Mouse (Mus musculus): ENCODE measurements at regions not wholly inside any gene's neighbourhood (a gene's known extent, or its start where the extent isn't known, plus 50 kb on each side); places are given as distances from the start of the nearest gene placed in this dataset.

DNA sequence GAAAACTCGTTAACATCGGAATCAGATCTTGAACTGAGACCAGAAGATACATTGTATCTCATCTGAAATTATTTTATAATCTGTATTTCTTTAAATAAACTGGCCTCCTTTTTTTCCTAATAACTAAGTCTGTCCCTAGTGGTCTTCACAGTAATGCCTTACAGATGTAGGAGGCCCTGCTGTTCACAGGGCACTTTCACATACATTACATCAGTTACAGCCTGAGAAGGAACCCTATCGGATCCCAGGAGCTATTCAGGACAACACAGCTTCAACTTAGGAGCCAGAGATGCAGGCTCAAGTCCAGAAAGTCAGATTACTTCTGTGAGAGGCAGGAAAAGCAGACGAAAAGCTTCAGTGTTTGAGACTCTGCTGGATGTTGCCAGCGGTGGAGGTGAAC is 806.2 kb downstream of the Ets1 start:
- Histone ChIP-seq H3K27ac (ENCODE audit: low read depth, low read length) (no peak overlapping the region), H3K36me3 (ENCODE audit: insufficient read depth, low read length) (no peaks in the 10 kb centered on the region), H3K4me2 (ENCODE audit: low read depth, low read length, poor library complexity, severe bottlenecking) (no peak overlapping the region), H3K4me3 (ENCODE audit: low read depth, low read length) (no peak overlapping the region), H3K9me3 (ENCODE audit: low read length) (no peaks in the 10 kb centered on the region), H3K9ac (replicated peaks; ENCODE audit: low read length, poor library complexity, severe bottlenecking) (no peak overlapping the region), H3K27me3 (ENCODE audit: insufficient read depth, low read length) (no peaks in the 10 kb centered on the region), H3K4me1 (ENCODE audit: insufficient read depth, low read length) (no peaks in the 10 kb centered on the region)
- ATAC-seq (ENCODE audit: low FRiP score): no peak
- whole genome bisulfite sequencing: 71% methylated on average over 5 of the region's 5 CpGs
- TF ChIP-seq CTCF (IDR thresholded peaks at IDR 0.05): no peak
- DNase-seq (ENCODE audit: low spot score): no peak

DNA sequence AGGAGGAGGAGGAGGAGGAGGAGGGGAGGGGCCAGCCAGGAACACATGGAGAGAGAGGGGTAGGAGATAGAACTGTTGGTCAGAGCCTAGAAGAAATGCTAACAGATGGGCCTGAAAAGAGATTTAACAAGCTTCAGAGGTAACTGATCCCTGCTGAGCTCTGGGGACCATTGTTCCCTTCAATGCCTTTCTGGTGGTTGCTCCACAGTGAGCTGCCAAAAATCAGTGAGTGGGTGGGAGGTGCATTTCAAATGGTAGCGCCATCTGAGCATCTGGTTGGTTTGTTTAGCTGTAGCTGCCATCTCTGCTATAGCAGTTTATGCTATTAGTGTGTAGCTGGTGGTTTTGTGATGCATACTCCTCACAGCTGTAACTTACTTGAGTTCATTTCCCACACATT is 809.9 kb downstream of the Ets1 start:
- Histone ChIP-seq H3K4me2 (ENCODE audit: low read depth, low read length, poor library complexity, severe bottlenecking) (no peak overlapping the region), H3K9ac (replicated peaks; ENCODE audit: low read length, poor library complexity, severe bottlenecking) (no peak overlapping the region), H3K9me3 (ENCODE audit: low read length) (no peaks in the 10 kb centered on the region), H3K4me1 (ENCODE audit: insufficient read depth, low read length) (no peaks in the 10 kb centered on the region), H3K4me3 (ENCODE audit: low read depth, low read length) (no peak overlapping the region), H3K27ac (ENCODE audit: low read depth, low read length) (no peak overlapping the region), H3K36me3 (ENCODE audit: insufficient read depth, low read length) (no peaks in the 10 kb centered on the region), H3K27me3 (ENCODE audit: insufficient read depth, low read length) (no peaks in the 10 kb centered on the region)
- WGBS: 71% methylated on average over 1 of the region's 1 CpGs
- no peak for ATAC-seq (ENCODE audit: low FRiP score)
- no peak for TF ChIP-seq CTCF (IDR thresholded peaks at IDR 0.05)
- DNase-seq (ENCODE audit: low spot score): peak; percentile 27

- 67% methylated on average over 2 of the region's 2 CpGs for WGBS
- no peak for TF ChIP-seq CTCF (IDR thresholded peaks at IDR 0.05)
- Histone ChIP-seq H3K9me3 (ENCODE audit: low read length) (no peaks in the 10 kb centered on the region), H3K4me2 (ENCODE audit: low read depth, low read length, poor library complexity, severe bottlenecking) (no peak overlapping the region), H3K36me3 (ENCODE audit: insufficient read depth, low read length) (no peaks in the 10 kb centered on the region), H3K27ac (ENCODE audit: low read depth, low read length) (no peak overlapping the region), H3K4me1 (ENCODE audit: insufficient read depth, low read length) (no peaks in the 10 kb centered on the region), H3K27me3 (ENCODE audit: insufficient read depth, low read length) (no peaks in the 10 kb centered on the region), H3K9ac (replicated peaks; ENCODE audit: low read length, poor library complexity, severe bottlenecking) (no peak overlapping the region), H3K4me3 (ENCODE audit: low read depth, low read length) (no peak overlapping the region)
- DNase-seq (ENCODE audit: low spot score) (no peak), ATAC-seq (ENCODE audit: low FRiP score) (no peak)
Measured at GRCm38 (mm10) chr9:33475106-33475505, 839.1 kb downstream of the Ets1 start.

DNA sequence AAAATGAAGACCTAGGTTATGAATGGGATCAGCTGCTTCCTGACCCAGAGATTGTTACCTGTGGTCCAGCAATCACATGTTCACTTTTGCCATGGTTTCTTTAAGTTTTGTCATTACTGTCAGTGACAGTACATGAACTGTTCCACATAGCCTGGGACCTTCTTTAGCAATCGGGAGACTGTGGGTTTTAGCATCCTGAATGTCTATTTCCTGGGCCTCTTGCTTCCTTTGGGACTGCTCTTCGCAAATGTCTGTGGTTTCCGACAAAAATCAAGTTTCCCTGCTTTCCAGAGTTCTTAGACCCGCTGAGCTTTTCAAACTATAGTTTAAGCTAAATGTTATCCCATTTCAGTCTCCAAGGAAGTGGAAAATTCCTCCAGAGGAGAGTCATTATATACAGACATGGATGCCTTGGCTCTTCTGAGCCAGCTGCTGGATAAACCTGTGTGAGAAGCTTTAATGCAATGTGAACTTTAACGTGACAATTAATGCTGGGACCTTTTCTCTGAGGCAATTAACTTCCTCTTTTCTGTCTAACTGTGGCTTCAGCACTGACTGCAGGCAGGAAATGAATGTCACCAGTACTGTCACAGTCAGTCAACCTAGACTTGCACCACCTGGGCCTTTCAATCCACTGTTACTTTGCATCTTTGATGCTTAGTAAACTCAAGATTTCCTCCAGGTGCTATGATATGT is 847.0 kb downstream of the Ets1 start:
- ATAC-seq (ENCODE audit: low FRiP score) (no peak), DNase-seq (ENCODE audit: low spot score) (no peak)
- H3K36me3 ChIP-seq (ENCODE audit: insufficient read depth, low read length): no peaks in the 10 kb centered on the region
- 63% methylated on average over 5 of the region's 5 CpGs for WGBS
- H3K4me1 ChIP-seq (ENCODE audit: insufficient read depth, low read length): no peaks in the 10 kb centered on the region
- H3K4me3 ChIP-seq (ENCODE audit: low read depth, low read length): no peak overlapping the region
- H3K27ac ChIP-seq (ENCODE audit: low read depth, low read length): no peak overlapping the region
- H3K4me2 ChIP-seq (ENCODE audit: low read depth, low read length, poor library complexity, severe bottlenecking): no peak overlapping the region
- no peak overlapping the region for H3K9ac ChIP-seq (replicated peaks; ENCODE audit: low read length, poor library complexity, severe bottlenecking)
- 0 out of 2 replicates have a peak, but pooled peaks cover 3% of the 10 kb centered on the region for H3K9me3 ChIP-seq (ENCODE audit: low read length)
- TF ChIP-seq CTCF (IDR thresholded peaks at IDR 0.05): no peak
- no peaks in the 10 kb centered on the region for H3K27me3 ChIP-seq (ENCODE audit: insufficient read depth, low read length)

DNA sequence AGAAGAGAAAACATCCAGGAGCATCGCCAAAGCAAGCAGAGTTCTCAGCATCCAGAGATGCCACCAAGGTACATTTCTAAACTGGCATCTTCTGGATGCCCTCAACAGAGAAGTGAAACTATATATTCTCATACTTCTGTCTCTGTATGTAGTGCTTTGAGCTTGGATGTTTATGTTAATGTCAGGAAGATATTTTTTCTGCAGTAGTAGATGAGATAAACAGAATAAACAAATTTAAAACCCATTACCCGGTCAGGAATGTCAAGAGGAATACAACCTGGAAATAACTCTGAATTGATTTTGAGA is 847.5 kb downstream of the Ets1 start:
- H3K9me3 ChIP-seq (ENCODE audit: low read length): 0 out of 2 replicates have a peak, but pooled peaks cover 3% of the 10 kb centered on the region
- no peaks in the 10 kb centered on the region for H3K36me3 ChIP-seq (ENCODE audit: insufficient read depth, low read length)
- H3K4me2 ChIP-seq (ENCODE audit: low read depth, low read length, poor library complexity, severe bottlenecking): no peak overlapping the region
- no peaks in the 10 kb centered on the region for H3K4me1 ChIP-seq (ENCODE audit: insufficient read depth, low read length)
- TF ChIP-seq CTCF (IDR thresholded peaks at IDR 0.05): no peak
- H3K27ac ChIP-seq (ENCODE audit: low read depth, low read length): no peak overlapping the region
- H3K4me3 ChIP-seq (ENCODE audit: low read depth, low read length): no peak overlapping the region
- WGBS: 92% methylated on average over 2 of the region's 2 CpGs
- no peak for DNase-seq (ENCODE audit: low spot score)
- H3K9ac ChIP-seq (replicated peaks; ENCODE audit: low read length, poor library complexity, severe bottlenecking): no peak overlapping the region
- H3K27me3 ChIP-seq (ENCODE audit: insufficient read depth, low read length): no peaks in the 10 kb centered on the region
- no peak for ATAC-seq (ENCODE audit: low FRiP score)

- no peaks in the 10 kb centered on the region for H3K27me3 ChIP-seq (ENCODE audit: insufficient read depth, low read length)
- H3K9ac ChIP-seq (replicated peaks; ENCODE audit: low read length, poor library complexity, severe bottlenecking): no peak overlapping the region
- H3K9me3 ChIP-seq (ENCODE audit: low read length): no peaks in the 10 kb centered on the region
- DNase-seq (ENCODE audit: low spot score) (peak; percentile 50), ATAC-seq (ENCODE audit: low FRiP score) (no peak)
- no peak overlapping the region for H3K27ac ChIP-seq (ENCODE audit: low read depth, low read length)
- H3K4me3 ChIP-seq (ENCODE audit: low read depth, low read length): no peak overlapping the region
- H3K36me3 ChIP-seq (ENCODE audit: insufficient read depth, low read length): no peaks in the 10 kb centered on the region
- no peak for TF ChIP-seq CTCF (IDR thresholded peaks at IDR 0.05)
- 77% methylated on average over 1 of the region's 1 CpGs for WGBS
- H3K4me1 ChIP-seq (ENCODE audit: insufficient read depth, low read length): no peaks in the 10 kb centered on the region
- no peak overlapping the region for H3K4me2 ChIP-seq (ENCODE audit: low read depth, low read length, poor library complexity, severe bottlenecking)
Measured at GRCm38 (mm10) chr9:33533101-33533810, 897.2 kb downstream of the Ets1 start.
